Mouse (Mus musculus): ENCODE data around the gene Plcd3. TPM values are rescaled to one million over a fixed set of nuclear protein-coding genes. Genes with fewer than 3 reads are reported as not detected.

Gene Plcd3
- polyA plus RNA-seq, 1 experiment from 2014 or later: 3.1 TPM

DNA sequence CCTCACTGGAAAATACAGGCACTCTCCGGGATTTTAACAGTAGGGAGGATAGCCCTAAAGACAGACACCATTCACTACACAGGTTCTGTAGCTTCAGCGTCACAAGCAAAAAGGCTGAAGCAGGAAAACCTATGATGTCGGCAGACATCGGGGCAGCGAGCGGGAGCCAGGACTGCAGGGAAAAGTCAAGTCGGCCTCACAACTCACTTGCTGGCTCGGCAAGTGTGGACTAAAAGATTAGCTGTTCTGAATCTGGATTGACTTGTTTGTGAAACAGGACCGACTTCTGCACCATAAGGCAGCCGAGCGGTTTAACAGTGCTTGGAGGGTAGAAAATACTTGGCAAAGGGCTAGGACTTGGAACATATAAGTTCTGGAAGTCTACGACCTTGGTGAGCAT lies 11.5 kb upstream of the Plcd3 start:
- H3K4me1 ChIP-seq (replicated peaks; ENCODE audit: control insufficient read depth, insufficient read depth, low read length): peaks cover 24% of the 10 kb centered on the region
- no peak overlapping the region for H3K9ac ChIP-seq (ENCODE audit: low read length)
- no peak overlapping the region for H3K4me3 ChIP-seq (ENCODE audit: low read length)
- WGBS: 51% methylated on average over 12 of the region's 12 CpGs
- no peaks in the 10 kb centered on the region for H3K9me3 ChIP-seq (ENCODE audit: control insufficient read depth, low read length)
- no peaks in the 10 kb centered on the region for H3K27me3 ChIP-seq (ENCODE audit: control insufficient read depth, insufficient read depth, low read depth, low read length)
- H3K36me3 ChIP-seq (ENCODE audit: control insufficient read depth, insufficient read depth, low read length): no peaks in the 10 kb centered on the region
- ATAC-seq (ENCODE audit: low read depth): no peak
- no peak overlapping the region for H3K4me2 ChIP-seq (ENCODE audit: low read depth, low read length)
- peak overlapping the region; percentile 32; the same call in 1 of the 2 replicates for H3K27ac ChIP-seq (ENCODE audit: low read length)

DNA sequence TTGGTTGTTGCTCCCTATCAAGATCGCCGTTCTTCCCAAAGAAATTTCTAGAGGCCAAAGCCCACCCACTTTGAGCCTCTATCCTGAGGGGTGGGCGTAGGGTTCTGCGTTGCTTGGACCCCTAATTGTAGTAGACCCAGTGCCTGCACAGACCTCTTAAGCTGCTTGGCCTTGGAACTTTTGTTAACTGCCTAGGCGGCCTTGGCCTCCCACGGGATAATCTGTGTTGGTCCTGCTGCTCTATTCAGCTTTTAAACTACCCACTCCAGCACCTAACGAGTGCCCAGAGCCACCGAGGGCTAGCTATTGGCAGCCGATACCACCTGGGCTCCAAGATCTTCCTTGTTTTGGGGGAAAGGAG lies 11.1 kb upstream of the Plcd3 start:
- Histone ChIP-seq H3K9ac (ENCODE audit: low read length) (peak overlapping the region; percentile 64), H3K27me3 (ENCODE audit: control insufficient read depth, insufficient read depth, low read depth, low read length) (no peaks in the 10 kb centered on the region), H3K4me3 (ENCODE audit: low read length) (peak overlapping the region; percentile 50), H3K36me3 (ENCODE audit: control insufficient read depth, insufficient read depth, low read length) (no peaks in the 10 kb centered on the region), H3K4me2 (ENCODE audit: low read depth, low read length) (peak overlapping the region; percentile 64), H3K9me3 (ENCODE audit: control insufficient read depth, low read length) (no peaks in the 10 kb centered on the region), H3K4me1 (replicated peaks; ENCODE audit: control insufficient read depth, insufficient read depth, low read length) (peaks cover 24% of the 10 kb centered on the region), H3K27ac (ENCODE audit: low read length) (peak overlapping the region; percentile 32)
- WGBS: 26% methylated on average over 9 of the region's 9 CpGs
- ATAC-seq (ENCODE audit: low read depth): no peak

DNA sequence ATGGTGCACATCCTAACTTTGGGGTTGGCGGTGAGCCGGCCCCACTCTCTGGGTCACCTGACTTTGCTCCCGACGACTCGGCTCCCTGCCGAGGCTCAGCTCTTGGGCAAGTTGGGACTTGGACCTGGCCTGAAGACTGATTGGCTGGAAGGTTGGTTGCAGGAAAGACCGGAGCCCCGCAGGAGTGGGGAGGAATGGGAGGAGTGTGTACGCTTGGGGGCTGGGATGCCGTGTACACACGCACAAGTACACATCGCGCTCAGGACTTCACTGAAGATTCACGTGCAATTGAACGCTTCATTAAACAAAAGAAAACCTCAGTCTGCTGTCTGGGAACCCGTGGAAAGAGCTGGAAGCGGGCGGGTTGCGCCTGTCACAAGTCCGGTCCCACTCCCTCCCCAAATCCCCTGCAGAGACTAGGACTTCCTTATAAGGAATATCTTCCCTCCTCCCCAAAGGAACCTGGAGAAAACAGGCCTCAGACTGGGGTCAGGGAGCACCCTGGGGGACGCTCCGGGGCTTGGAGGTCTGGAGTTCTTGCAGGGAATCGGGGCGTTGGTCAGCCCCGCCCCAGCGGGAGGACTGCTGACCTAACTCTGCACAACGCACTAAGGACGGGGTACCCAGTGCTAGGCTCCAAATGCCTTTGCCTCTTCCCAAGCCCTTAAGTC lies 10.6 kb upstream of the Plcd3 start:
- Histone ChIP-seq H3K27ac (ENCODE audit: low read length) (peak overlapping the region; percentile 32), H3K4me1 (replicated peaks; ENCODE audit: control insufficient read depth, insufficient read depth, low read length) (peaks cover 24% of the 10 kb centered on the region), H3K9me3 (ENCODE audit: control insufficient read depth, low read length) (no peaks in the 10 kb centered on the region), H3K4me3 (ENCODE audit: low read length) (peak overlapping the region; percentile 50), H3K36me3 (ENCODE audit: control insufficient read depth, insufficient read depth, low read length) (no peaks in the 10 kb centered on the region), H3K9ac (ENCODE audit: low read length) (peak overlapping the region; percentile 64), H3K4me2 (ENCODE audit: low read depth, low read length) (peak overlapping the region; percentile 64), H3K27me3 (ENCODE audit: control insufficient read depth, insufficient read depth, low read depth, low read length) (no peaks in the 10 kb centered on the region)
- 0 out of 2 replicates have a peak, but pooled peaks have one; percentile 7 for ATAC-seq (ENCODE audit: low read depth)
- 2% methylated on average over 28 of the region's 28 CpGs for WGBS

DNA sequence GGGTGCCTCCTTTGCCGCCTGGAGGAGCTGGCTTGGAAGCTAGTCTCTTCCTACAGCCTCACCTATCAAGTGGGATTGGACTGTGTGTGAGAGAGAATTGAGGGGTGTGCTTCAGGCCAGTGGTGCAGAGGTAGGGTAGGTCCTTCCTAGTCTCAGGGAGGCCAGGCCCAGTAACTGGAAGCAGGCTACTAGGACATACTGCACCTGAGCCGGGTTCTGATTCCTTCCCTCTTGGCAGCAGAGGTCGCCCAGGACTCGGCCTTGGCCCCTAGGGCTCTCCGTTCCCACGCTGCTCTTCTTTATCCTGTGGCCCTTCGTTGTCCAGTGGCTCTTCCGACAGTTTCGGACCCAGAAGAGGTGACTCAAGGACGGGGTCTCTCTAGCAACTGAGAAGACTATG lies 9.8 kb upstream of the Plcd3 start:
- no peaks in the 10 kb centered on the region for H3K36me3 ChIP-seq (ENCODE audit: control insufficient read depth, insufficient read depth, low read length)
- no peak overlapping the region; the same call in 1 of the 2 replicates for H3K27ac ChIP-seq (ENCODE audit: low read length)
- H3K4me2 ChIP-seq (ENCODE audit: low read depth, low read length): peak overlapping the region; percentile 64
- 20% methylated on average over 10 of the region's 10 CpGs for WGBS
- H3K9me3 ChIP-seq (ENCODE audit: control insufficient read depth, low read length): no peaks in the 10 kb centered on the region
- H3K9ac ChIP-seq (ENCODE audit: low read length): peak overlapping the region; percentile 64
- H3K4me3 ChIP-seq (ENCODE audit: low read length): peak overlapping the region; percentile 50
- no peak for ATAC-seq (ENCODE audit: low read depth)
- H3K4me1 ChIP-seq (replicated peaks; ENCODE audit: control insufficient read depth, insufficient read depth, low read length): peaks cover 24% of the 10 kb centered on the region
- H3K27me3 ChIP-seq (ENCODE audit: control insufficient read depth, insufficient read depth, low read depth, low read length): no peaks in the 10 kb centered on the region

DNA sequence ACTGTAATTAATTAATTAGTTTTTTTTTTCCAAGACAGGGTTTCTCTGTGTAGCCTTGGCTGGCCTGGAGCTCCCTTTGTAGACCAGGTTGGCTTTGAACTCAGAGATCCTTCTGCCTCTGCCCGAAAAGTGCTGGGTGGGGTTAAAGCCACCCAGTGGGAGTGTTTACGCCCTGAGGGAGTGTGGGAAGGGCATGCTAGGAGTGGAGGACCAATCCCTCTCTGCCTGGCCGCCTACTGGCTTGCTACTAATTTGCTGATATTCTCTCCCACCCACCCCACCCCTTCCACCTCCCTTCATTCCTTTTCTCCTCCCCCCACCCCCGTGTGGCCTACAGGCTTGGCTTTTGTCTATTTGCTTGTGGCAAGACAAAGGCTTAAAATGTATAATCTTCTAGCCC lies 4.9 kb upstream of the Plcd3 start:
- WGBS: 59% methylated on average over 4 of the region's 4 CpGs
- H3K27ac ChIP-seq (ENCODE audit: low read length): no peak overlapping the region
- no peak overlapping the region for H3K4me2 ChIP-seq (ENCODE audit: low read depth, low read length)
- no peak overlapping the region for H3K4me3 ChIP-seq (ENCODE audit: low read length)
- H3K9ac ChIP-seq (ENCODE audit: low read length): no peak overlapping the region
- H3K27me3 ChIP-seq (ENCODE audit: control insufficient read depth, insufficient read depth, low read depth, low read length): no peaks in the 10 kb centered on the region; the same call in 1 of the 2 replicates
- no peaks in the 10 kb centered on the region for H3K36me3 ChIP-seq (ENCODE audit: control insufficient read depth, insufficient read depth, low read length)
- peaks cover 13% of the 10 kb centered on the region for H3K4me1 ChIP-seq (replicated peaks; ENCODE audit: control insufficient read depth, insufficient read depth, low read length)
- no peak for ATAC-seq (ENCODE audit: low read depth)
- no peaks in the 10 kb centered on the region for H3K9me3 ChIP-seq (ENCODE audit: control insufficient read depth, low read length)

DNA sequence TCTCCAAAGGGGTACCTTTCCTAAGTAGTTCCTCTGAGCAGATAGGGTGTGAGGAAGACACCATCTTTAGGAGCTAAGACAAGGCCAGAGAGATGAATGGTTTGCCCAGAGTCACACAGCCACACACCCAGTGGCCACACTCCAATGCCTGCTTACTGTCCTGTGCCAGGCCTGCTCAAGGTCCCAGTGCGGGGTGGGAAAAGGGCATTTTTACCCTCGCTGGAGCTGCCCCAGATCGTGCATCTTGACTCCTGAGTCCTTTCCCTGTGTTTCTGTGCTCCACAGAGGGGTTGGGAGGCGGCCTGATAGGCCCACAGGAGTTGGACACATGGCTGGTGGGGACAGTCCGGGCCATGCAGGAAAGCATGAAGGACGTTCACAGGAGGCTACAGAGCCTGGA lies 4.4 kb upstream of the Plcd3 start:
- Histone ChIP-seq H3K4me2 (ENCODE audit: low read depth, low read length) (no peak overlapping the region), H3K4me1 (replicated peaks; ENCODE audit: control insufficient read depth, insufficient read depth, low read length) (peaks cover 13% of the 10 kb centered on the region), H3K27ac (ENCODE audit: low read length) (no peak overlapping the region), H3K9ac (ENCODE audit: low read length) (no peak overlapping the region), H3K9me3 (ENCODE audit: control insufficient read depth, low read length) (no peaks in the 10 kb centered on the region), H3K36me3 (ENCODE audit: control insufficient read depth, insufficient read depth, low read length) (no peaks in the 10 kb centered on the region), H3K4me3 (ENCODE audit: low read length) (no peak overlapping the region), H3K27me3 (ENCODE audit: control insufficient read depth, insufficient read depth, low read depth, low read length) (peaks cover 6% of the 10 kb centered on the region)
- no peak for ATAC-seq (ENCODE audit: low read depth)
- WGBS: 75% methylated on average over 6 of the region's 6 CpGs

DNA sequence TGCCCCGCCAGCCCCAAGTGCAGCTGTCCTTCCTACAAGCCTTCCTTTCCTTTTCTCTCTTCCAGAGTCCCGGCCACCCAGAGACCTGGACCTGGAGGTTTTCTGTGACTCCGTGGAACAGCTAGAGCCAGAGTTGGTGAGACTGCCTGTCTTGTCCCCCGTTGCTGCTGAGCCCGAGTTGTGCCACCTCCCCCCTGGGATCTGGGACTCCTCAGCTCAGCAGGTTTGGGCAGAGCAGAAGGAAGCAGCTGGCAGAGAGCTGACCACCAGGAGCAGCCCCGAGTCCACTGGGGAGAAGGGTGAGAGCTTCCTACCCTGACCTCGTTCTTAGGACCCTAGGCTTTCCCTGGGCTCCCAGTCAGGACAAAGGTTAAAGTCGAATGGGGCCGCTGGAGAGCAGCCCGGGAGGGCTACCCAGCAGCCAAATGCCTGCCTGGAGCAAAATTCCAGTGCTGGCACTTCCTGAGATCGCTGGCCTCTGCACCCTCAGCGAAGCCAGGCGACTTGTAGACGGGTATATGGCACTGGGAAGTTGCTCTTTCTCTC lies 3.8 kb upstream of the Plcd3 start:
- H3K27me3 ChIP-seq (ENCODE audit: control insufficient read depth, insufficient read depth, low read depth, low read length): peaks cover 11% of the 10 kb centered on the region
- H3K9ac ChIP-seq (ENCODE audit: low read length): no peak overlapping the region
- H3K9me3 ChIP-seq (ENCODE audit: control insufficient read depth, low read length): no peaks in the 10 kb centered on the region
- no peak for ATAC-seq (ENCODE audit: low read depth)
- H3K27ac ChIP-seq (ENCODE audit: low read length): no peak overlapping the region
- 53% methylated on average over 14 of the region's 14 CpGs for WGBS
- H3K4me1 ChIP-seq (replicated peaks; ENCODE audit: control insufficient read depth, insufficient read depth, low read length): peaks cover 17% of the 10 kb centered on the region
- no peak overlapping the region for H3K4me3 ChIP-seq (ENCODE audit: low read length)
- no peak overlapping the region for H3K4me2 ChIP-seq (ENCODE audit: low read depth, low read length)
- H3K36me3 ChIP-seq (ENCODE audit: control insufficient read depth, insufficient read depth, low read length): no peaks in the 10 kb centered on the region

DNA sequence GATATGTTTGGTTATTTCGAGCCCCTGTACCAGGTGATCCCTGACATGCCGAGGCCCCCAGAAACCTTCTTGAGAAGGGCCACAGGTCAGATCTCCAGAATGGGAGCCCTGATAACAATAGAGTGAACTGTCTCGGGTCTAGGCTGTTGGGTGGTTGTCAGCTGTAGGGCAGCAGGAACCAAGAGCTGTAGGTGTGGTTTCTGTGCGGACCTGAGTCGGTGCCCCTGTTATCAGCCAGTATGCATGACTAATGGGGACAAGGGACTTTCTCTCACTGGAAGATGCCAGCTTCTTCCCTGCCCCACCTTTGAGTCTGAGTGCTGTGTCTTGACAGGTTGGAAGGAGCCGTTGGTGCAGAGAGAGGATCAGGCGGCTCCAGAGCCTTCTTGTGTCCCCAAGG lies 3.0 kb upstream of the Plcd3 start:
- Histone ChIP-seq H3K9ac (ENCODE audit: low read length) (no peak overlapping the region; the same call in 1 of the 2 replicates), H3K4me1 (replicated peaks; ENCODE audit: control insufficient read depth, insufficient read depth, low read length) (peaks cover 17% of the 10 kb centered on the region), H3K27me3 (ENCODE audit: control insufficient read depth, insufficient read depth, low read depth, low read length) (peaks cover 16% of the 10 kb centered on the region), H3K4me3 (ENCODE audit: low read length) (no peak overlapping the region), H3K36me3 (ENCODE audit: control insufficient read depth, insufficient read depth, low read length) (no peaks in the 10 kb centered on the region), H3K9me3 (ENCODE audit: control insufficient read depth, low read length) (no peaks in the 10 kb centered on the region), H3K27ac (ENCODE audit: low read length) (no peak overlapping the region), H3K4me2 (ENCODE audit: low read depth, low read length) (no peak overlapping the region)
- no peak for ATAC-seq (ENCODE audit: low read depth)
- 66% methylated on average over 7 of the region's 7 CpGs for WGBS

DNA sequence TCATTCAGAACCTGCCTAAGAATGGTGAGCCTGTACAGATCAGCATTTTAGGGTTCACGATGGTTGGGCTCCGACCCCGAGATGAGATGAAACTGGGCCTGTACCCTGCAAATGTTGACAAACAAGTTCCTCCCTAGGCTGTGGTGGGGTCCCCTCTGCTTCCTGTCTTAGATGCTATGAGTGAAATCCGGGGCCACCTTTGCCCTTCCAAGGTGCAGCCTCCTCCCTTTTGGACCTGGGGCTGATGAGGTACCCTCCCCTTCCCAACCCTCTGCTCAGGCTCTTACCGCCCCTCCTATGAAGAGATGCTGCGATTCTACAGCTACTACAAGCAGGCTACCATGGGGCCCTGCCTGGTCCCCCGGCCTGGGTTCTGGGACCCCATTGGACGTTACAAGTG lies 2.2 kb upstream of the Plcd3 start:
- Histone ChIP-seq H3K27me3 (ENCODE audit: control insufficient read depth, insufficient read depth, low read depth, low read length) (peaks cover 16% of the 10 kb centered on the region), H3K4me2 (ENCODE audit: low read depth, low read length) (peak overlapping the region; percentile 90), H3K36me3 (ENCODE audit: control insufficient read depth, insufficient read depth, low read length) (no peaks in the 10 kb centered on the region), H3K9me3 (ENCODE audit: control insufficient read depth, low read length) (no peaks in the 10 kb centered on the region), H3K27ac (ENCODE audit: low read length) (no peak overlapping the region), H3K9ac (ENCODE audit: low read length) (no peak overlapping the region; the same call in 1 of the 2 replicates), H3K4me1 (replicated peaks; ENCODE audit: control insufficient read depth, insufficient read depth, low read length) (peaks cover 17% of the 10 kb centered on the region), H3K4me3 (ENCODE audit: low read length) (peak overlapping the region; percentile 68)
- no peak for ATAC-seq (ENCODE audit: low read depth)
- WGBS: 48% methylated on average over 8 of the region's 8 CpGs

Measured in lung, embryonic 16.5 days (tissue).